13 mouse cellular contexts compared by ENCODE assay signal in the genomic region with DNA sequence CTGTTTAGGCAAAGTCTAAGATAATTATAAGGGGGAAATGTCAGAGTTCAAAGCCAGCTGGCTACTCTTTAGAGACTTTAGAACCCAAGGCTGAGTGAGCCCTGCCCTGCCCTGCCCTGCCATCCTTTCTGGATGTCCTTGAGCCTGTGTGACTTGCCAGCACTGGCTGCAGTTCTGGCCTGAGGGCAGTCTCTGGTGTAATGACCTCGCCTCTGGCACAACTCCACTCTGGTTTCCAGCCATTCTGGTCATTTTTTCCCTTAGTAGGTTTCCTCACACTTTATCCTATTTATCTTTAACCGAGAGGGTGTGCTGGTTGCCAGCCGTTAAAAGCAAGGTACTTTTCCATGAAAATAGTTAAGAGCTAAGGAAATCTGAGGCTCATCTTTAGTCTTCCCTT. TPM values are rescaled to one million over a fixed set of nuclear protein-coding genes. Genes with fewer than 3 reads are reported as not detected.
DNase-seq lines count a peak whose midpoint lies in the region; ATAC-seq lines count a peak whose summit lies in the region.
"Had no signal": no experiment of that assay in that cellular context is flagged by ENCODE, and none has a peak within 500 bp of the region (broad histone marks: within the 10 kb centered on the region; RNA-seq: fewer than 3 reads in every experiment).

No protein-coding gene starts in this region.

- H3K36me3 ChIP-seq in intestine, embryonic 15.5 days: peaks cover 3% of the 10 kb centered on the region; the same call in 1 of the 2 replicates

- no peak overlapping the region for H3K27ac ChIP-seq in intestine, embryonic 15.5 days
- H3K27ac ChIP-seq: kidney, postnatal 0 days had no signal

- no peak for ATAC-seq in erythroblast, adult 5-6 weeks (replicated peaks; ENCODE audit: low FRiP score, poor library complexity, severe bottlenecking)
- ATAC-seq in intestine, embryonic 15.5 days: no peak
- ATAC-seq: midbrain, embryonic 16.5 days had no signal

- no peak overlapping the region for H3K4me2 ChIP-seq in intestine, embryonic 15.5 days (replicated peaks)
- H3K4me2 ChIP-seq: lung, embryonic 14.5 days had no signal

- no peaks in the 10 kb centered on the region for H3K9me3 ChIP-seq in intestine, embryonic 15.5 days

- H3K4me3 ChIP-seq in intestine, embryonic 15.5 days (replicated peaks): no peak overlapping the region

- WGBS in intestine, embryonic 15.5 days: 82% methylated on average over 3 of the region's 3 CpGs

- no peaks in the 10 kb centered on the region for H3K27me3 ChIP-seq in intestine, embryonic 15.5 days (replicated peaks)

- DNase-seq in cerebellum, postnatal 10 days: peak; percentile 39 to 43
- DNase-seq in cerebellum, adult 8-10 months: no peak
- peak; percentile 43 for DNase-seq in ovary, adult 18-20 months (ENCODE audit: low spot score)
- no peak for DNase-seq in ovary, postnatal 10 days (ENCODE audit: low spot score)
- peak; percentile 47 for DNase-seq in gastrocnemius, postnatal 25 days
- peak; percentile 87 to 94 for DNase-seq in kidney, postnatal 25 days
- DNase-seq: left cerebral cortex, postnatal 4 days; lung, embryonic 14.5 days; thymus, postnatal 4 days had no signal

- no peak overlapping the region for H3K9ac ChIP-seq in intestine, embryonic 15.5 days
- H3K9ac ChIP-seq: lung, embryonic 14.5 days had no signal

- no peaks in the 10 kb centered on the region for H3K4me1 ChIP-seq in intestine, embryonic 15.5 days (replicated peaks)

RNA-seq across cellular contexts. Expression of a gene that starts 45.3 kb away (rescaled TPM):
- total RNA-seq in gastrocnemius, postnatal 25 days (2021): 10 to 100 TPM in 1 of 2 experiments, 1 to 10 TPM in 1; 6.6 to 12.2 TPM
- not detected in 2 replicates for total RNA-seq in erythroblast, adult 5-6 weeks (2015; ENCODE audit: low replicate concordance)
- total RNA-seq in erythroblast, adult 5-6 weeks (2017; ENCODE audit: low replicate concordance): 0.26 and 0.70 TPM in 2 replicates
- polyA plus RNA-seq in intestine, embryonic 15.5 days (2015; fragmentation: Nextera tagmentation; extraction: Ambion mirVana): 9.0 and 9.4 TPM in 2 replicates

Comparison
In these comparisons a context has a peak if more than half of its experiments do, and no peak if none do; other contexts are left out.
1. DNase-seq: peak in cerebellum, postnatal 10 days (2 of 2), ovary, adult 18-20 months (single experiment), gastrocnemius, postnatal 25 days (single experiment) and kidney, postnatal 25 days (2 of 2); none in cerebellum, adult 8-10 months (single experiment) and ovary, postnatal 10 days (single experiment).
2. RNA of a gene that starts 45.3 kb away (total RNA-seq): 6.6 to 12.2 TPM in gastrocnemius, postnatal 25 days; 0.26 to 0.70 TPM in erythroblast, adult 5-6 weeks; every median in the first group is over 4 times any median in the second.